Mouse (Mus musculus): ENCODE measurements around the gene Adprhl1.

The Adprhl1 gene

GRCm38 (mm10) chr8:13228923-13229610, 24.9 kb downstream of the Adprhl1 start:
- no peak for DNase-seq

GRCm38 (mm10) chr8:13227184-13227583, 26.8 kb downstream of the Adprhl1 start:
- DNase-seq = no peak

GRCm38 (mm10) chr8:13226288-13226687, 27.7 kb downstream of the Adprhl1 start:
- DNase-seq = no peak

GRCm38 (mm10) chr8:13224426-13224825, 29.5 kb downstream of the Adprhl1 start:
- DNase-seq = no peak

- DNase-seq = no peak
Observed at GRCm38 (mm10) chr8:13218441-13218840, 35.5 kb downstream of the Adprhl1 start.

- no peak for DNase-seq
Observed at GRCm38 (mm10) chr8:13217986-13218385, 36.0 kb downstream of the Adprhl1 start.

- no peak for DNase-seq
Observed at GRCm38 (mm10) chr8:13217093-13217492, 36.9 kb downstream of the Adprhl1 start.

- no peak for DNase-seq
Observed at GRCm38 (mm10) chr8:13216386-13216785, 37.6 kb downstream of the Adprhl1 start.

- peak; percentile 90 for DNase-seq
Observed at GRCm38 (mm10) chr8:13213479-13214268, 40.3 kb downstream of the Adprhl1 start.

- DNase-seq = no peak
Observed at GRCm38 (mm10) chr8:13209770-13210169, 44.2 kb downstream of the Adprhl1 start.

- no peak for DNase-seq
Observed at GRCm38 (mm10) chr8:13208627-13209355, 45.2 kb downstream of the Adprhl1 start.

GRCm38 (mm10) chr8:13206290-13206689, 47.7 kb downstream of the Adprhl1 start:
- DNase-seq = no peak

- no peak for DNase-seq
Observed at GRCm38 (mm10) chr8:13205311-13205710, 48.7 kb downstream of the Adprhl1 start.

- DNase-seq = no peak
Observed at GRCm38 (mm10) chr8:13204371-13205140, 49.4 kb downstream of the Adprhl1 start.

- no peak for DNase-seq
Observed at GRCm38 (mm10) chr8:13203472-13203871, 50.5 kb downstream of the Adprhl1 start.

GRCm38 (mm10) chr8:13202806-13203205, 51.2 kb downstream of the Adprhl1 start:
- DNase-seq = no peak

- no peak for DNase-seq
Observed at GRCm38 (mm10) chr8:13202041-13202440, 51.9 kb downstream of the Adprhl1 start.

GRCm38 (mm10) chr8:13201013-13201334, 53.0 kb downstream of the Adprhl1 start:
- no peak for DNase-seq

GRCm38 (mm10) chr8:13200301-13201012, 53.5 kb downstream of the Adprhl1 start, which contains the start of gene Grtp1:
Gene Grtp1 (minus strand): TSS chr8:13200620.
- peak; percentile 73 for DNase-seq

GRCm38 (mm10) chr8:13199385-13200061, 54.4 kb downstream of the Adprhl1 start:
- peak; percentile 55 for DNase-seq

- no peak for DNase-seq
Observed at GRCm38 (mm10) chr8:13197493-13197892, 56.5 kb downstream of the Adprhl1 start.

- no peak for DNase-seq
Observed at GRCm38 (mm10) chr8:13194818-13195217, 59.1 kb downstream of the Adprhl1 start.

Measured in kidney, adult 18-20 months (tissue).